Mouse (Mus musculus): ENCODE measurements around the gene Fryl.

- TF ChIP-seq POLR2A (IDR thresholded peaks at IDR 0.05; ENCODE audit: low read depth, low read length) (no peak), CTCF (IDR thresholded peaks at IDR 0.05; ENCODE audit: extremely low read depth, insufficient read depth, insufficient read length, insufficient replicate concordance) (no peak)
Measured at GRCm38 (mm10) chr5:73221826-73222225, 34.6 kb downstream of the Fryl start.

All from spleen, adult 2 months (tissue).